ENCODE assay signal across 8 mouse cellular contexts in the genomic region with DNA sequence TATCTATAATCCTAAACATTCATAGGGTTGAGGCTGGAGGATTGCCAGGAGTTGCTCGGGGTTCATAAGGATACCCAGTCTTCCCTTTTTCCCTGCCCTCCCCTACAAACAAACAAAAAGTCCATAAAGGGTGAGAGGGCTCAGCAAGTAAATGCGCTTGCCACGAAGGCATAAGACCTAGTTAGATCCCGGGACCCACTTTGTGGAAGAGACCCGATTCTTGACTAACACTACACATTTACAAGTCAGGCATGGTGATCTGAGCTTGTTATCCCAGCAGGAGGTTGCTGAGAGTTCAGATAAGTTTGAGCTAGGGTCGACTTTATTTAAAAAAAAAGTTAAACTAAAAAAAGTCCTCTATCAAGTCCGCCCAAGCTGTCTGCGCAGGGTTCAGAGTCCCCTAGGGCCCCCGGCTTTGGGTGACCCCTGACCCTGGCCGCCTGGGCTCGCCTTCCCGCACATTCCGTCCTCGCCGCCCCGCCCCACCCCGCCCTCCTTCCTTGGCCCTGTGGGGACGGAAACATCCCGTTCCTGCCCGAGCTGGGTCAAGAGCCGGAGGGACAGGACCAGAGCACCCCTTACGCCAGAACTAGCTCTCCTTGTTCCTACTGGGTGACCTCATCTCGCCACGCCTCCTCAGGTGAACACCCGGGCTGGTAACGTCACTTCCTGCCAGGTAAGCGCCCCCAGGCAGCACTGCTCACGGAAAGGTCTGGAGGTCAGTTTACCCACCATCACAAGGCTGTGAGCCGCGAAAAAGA. TPM values are rescaled to one million over a fixed set of nuclear protein-coding genes. Genes with fewer than 3 reads are reported as not detected.
DNase-seq lines count a peak whose midpoint lies in the region; ATAC-seq and TF ChIP-seq lines count a peak whose summit lies in the region.

No protein-coding gene starts in this region.

- TF ChIP-seq EP300 in liver, postnatal 0 days (IDR thresholded peaks at IDR 0.05; ENCODE audit: low read depth) = peak; percentile 88

- no peak for TF ChIP-seq CTCF in liver, postnatal 0 days (IDR thresholded peaks at IDR 0.05; ENCODE audit: low read depth)

- no peaks in the 10 kb centered on the region for H3K9me3 ChIP-seq in intestine, embryonic 14.5 days (ENCODE audit: control insufficient read depth, low read length)
- no peaks in the 10 kb centered on the region for H3K9me3 ChIP-seq in liver, postnatal 0 days (ENCODE audit: low read length)
- H3K9me3 ChIP-seq in neural tube, embryonic 15.5 days (replicated peaks) = no peaks in the 10 kb centered on the region

- peak overlapping the region; percentile 100 for H3K27ac ChIP-seq in intestine, embryonic 14.5 days (ENCODE audit: low read depth)
- peak overlapping the region; percentile 100 for H3K27ac ChIP-seq in liver, postnatal 0 days (ENCODE audit: low read depth)
- peak overlapping the region; percentile 86 for H3K27ac ChIP-seq in neural tube, embryonic 15.5 days (replicated peaks)

- ATAC-seq in intestine, embryonic 14.5 days (replicated peaks; ENCODE audit: low FRiP score, low TSS enrichment, low read depth) = no peak; the same call in 1 of the 2 replicates
- ATAC-seq in liver, postnatal 0 days = peak; percentile 24
- no peak for ATAC-seq in neural tube, embryonic 15.5 days (ENCODE audit: low FRiP score)

- peak overlapping the region; percentile 91 for H3K4me3 ChIP-seq in intestine, embryonic 14.5 days (ENCODE audit: low read depth, low read length)
- peak overlapping the region; percentile 69 for H3K4me3 ChIP-seq in liver, postnatal 0 days (ENCODE audit: low read depth, low read length)
- H3K4me3 ChIP-seq in neural tube, embryonic 15.5 days (replicated peaks) = peak overlapping the region; percentile 46

- peak overlapping the region; percentile 80 for H3K4me2 ChIP-seq in intestine, embryonic 14.5 days (ENCODE audit: low read length)
- peak overlapping the region; percentile 80 for H3K4me2 ChIP-seq in liver, postnatal 0 days (ENCODE audit: low read depth, low read length)
- peak overlapping the region; percentile 79 for H3K4me2 ChIP-seq in neural tube, embryonic 15.5 days

- no peaks in the 10 kb centered on the region for H3K27me3 ChIP-seq in intestine, embryonic 14.5 days (replicated peaks; ENCODE audit: control insufficient read depth, insufficient read depth, low read length)
- H3K27me3 ChIP-seq in liver, postnatal 0 days (ENCODE audit: insufficient read depth, low read length) = no peaks in the 10 kb centered on the region
- no peaks in the 10 kb centered on the region for H3K27me3 ChIP-seq in neural tube, embryonic 15.5 days (replicated peaks)

- peak; percentile 87 to 88 for DNase-seq in B cell, adult 2 months
- peak; percentile 81 for DNase-seq in adrenal gland, adult 8-10 months
- peak; percentile 79 to 82 for DNase-seq in gastrocnemius, adult 8-10 months (ENCODE audit: low spot score in 2 of 2)
- peak; percentile 84 for DNase-seq in intestine, embryonic 14.5 days (ENCODE audit: low spot score)
- DNase-seq in liver, postnatal 0 days = peak; percentile 89
- DNase-seq in urinary bladder, postnatal 25 days (ENCODE audit: low spot score) = peak; percentile 81
- no peak for DNase-seq in layer of hippocampus, postnatal 10 days (ENCODE audit: low spot score in 2 of 2)

- 2% methylated on average over 30 of the region's 30 CpGs for WGBS in intestine, embryonic 14.5 days
- 6% methylated on average over 30 of the region's 30 CpGs for WGBS in liver, postnatal 0 days (ENCODE audit: insufficient replicate concordance)
- 5% methylated on average over 30 of the region's 30 CpGs for WGBS in neural tube, embryonic 15.5 days

- peaks cover 45% of the 10 kb centered on the region for H3K4me1 ChIP-seq in intestine, embryonic 14.5 days (replicated peaks; ENCODE audit: control insufficient read depth, insufficient read depth, low read length)
- H3K4me1 ChIP-seq in liver, postnatal 0 days (ENCODE audit: insufficient read depth) = peaks cover 58% of the 10 kb centered on the region
- H3K4me1 ChIP-seq in neural tube, embryonic 15.5 days = peaks cover 59% of the 10 kb centered on the region

- peak overlapping the region; percentile 69 for H3K9ac ChIP-seq in intestine, embryonic 14.5 days (ENCODE audit: low read length)
- peak overlapping the region; percentile 90 for H3K9ac ChIP-seq in liver, postnatal 0 days (replicated peaks)
- peak overlapping the region; percentile 51 for H3K9ac ChIP-seq in neural tube, embryonic 15.5 days (replicated peaks)

- H3K36me3 ChIP-seq in intestine, embryonic 14.5 days (ENCODE audit: control insufficient read depth, insufficient read depth, low read length) = peaks cover 11% of the 10 kb centered on the region; the same call in 1 of the 2 replicates
- H3K36me3 ChIP-seq in liver, postnatal 0 days (replicated peaks; ENCODE audit: insufficient read depth, low read length) = peaks cover 14% of the 10 kb centered on the region
- no peaks in the 10 kb centered on the region for H3K36me3 ChIP-seq in neural tube, embryonic 15.5 days

RNA-seq across cellular contexts. Expression of gene Plekhg2, which starts 3.8 kb away (rescaled TPM):
- total RNA-seq in adrenal gland, adult 8-10 months (2022) = 10 to 100 TPM; 13.6 to 28.9 (median 20.9) TPM
- 1 to 10 TPM; 2.0 to 3.3 (median 2.6) TPM for total RNA-seq in gastrocnemius, adult 8-10 months (2022)
- polyA plus RNA-seq in intestine, embryonic 14.5 days (2014; fragmentation: Nextera tagmentation; extraction: Ambion mirVana) = 54.3 and 68.4 TPM in 2 replicates
- 2.8 and 3.9 TPM in 2 replicates for polyA plus RNA-seq in liver, postnatal 0 days (2015; fragmentation: Nextera tagmentation; extraction: Ambion mirVana)
- 21.4 and 26.5 TPM in 2 replicates for polyA plus RNA-seq in neural tube, embryonic 15.5 days (2015; fragmentation: Nextera tagmentation; extraction: Ambion mirVana)
- 10 to 100 TPM; 13.5 to 13.6 TPM for total RNA-seq in layer of hippocampus, postnatal 10 days (2021)

RNA-seq across cellular contexts. Expression of gene Zfp36, which starts 3.9 kb away (rescaled TPM):
- total RNA-seq in adrenal gland, adult 8-10 months (2022) = 10 to 100 TPM; 12.8 to 33.6 (median 21.5) TPM
- 10 to 100 TPM in 2 of 4 experiments, 1 to 10 TPM in 2; 6.5 to 25.6 (median 9.0) TPM for total RNA-seq in gastrocnemius, adult 8-10 months (2022)
- 19.0 and 21.9 TPM in 2 replicates for polyA plus RNA-seq in intestine, embryonic 14.5 days (2014; fragmentation: Nextera tagmentation; extraction: Ambion mirVana)
- polyA plus RNA-seq in liver, postnatal 0 days (2015; fragmentation: Nextera tagmentation; extraction: Ambion mirVana) = 13.5 and 21.1 TPM in 2 replicates
- polyA plus RNA-seq in neural tube, embryonic 15.5 days (2015; fragmentation: Nextera tagmentation; extraction: Ambion mirVana) = 4.2 and 7.5 TPM in 2 replicates
- 1 to 10 TPM; 3.4 to 3.9 TPM for total RNA-seq in layer of hippocampus, postnatal 10 days (2021)

RNA-seq across cellular contexts. Expression of gene Med29, which starts 16.3 kb away (rescaled TPM):
- 10 to 100 TPM; 24.5 to 44.1 (median 29.5) TPM for total RNA-seq in adrenal gland, adult 8-10 months (2022)
- 10 to 100 TPM; 19.3 to 24.6 (median 20.5) TPM for total RNA-seq in gastrocnemius, adult 8-10 months (2022)
- 53.3 and 60.2 TPM in 2 replicates for polyA plus RNA-seq in intestine, embryonic 14.5 days (2014; fragmentation: Nextera tagmentation; extraction: Ambion mirVana)
- polyA plus RNA-seq in liver, postnatal 0 days (2015; fragmentation: Nextera tagmentation; extraction: Ambion mirVana) = 18.0 and 18.6 TPM in 2 replicates
- 48.4 and 50.0 TPM in 2 replicates for polyA plus RNA-seq in neural tube, embryonic 15.5 days (2015; fragmentation: Nextera tagmentation; extraction: Ambion mirVana)
- 10 to 100 TPM; 20.5 to 20.9 TPM for total RNA-seq in layer of hippocampus, postnatal 10 days (2021)

RNA-seq across cellular contexts. Expression of gene Paf1, which starts 16.6 kb away (rescaled TPM):
- 100 to 1,000 TPM in 1 of 4 experiments, 10 to 100 TPM in 3; 61.6 to 102 (median 87.9) TPM for total RNA-seq in adrenal gland, adult 8-10 months (2022)
- total RNA-seq in gastrocnemius, adult 8-10 months (2022) = 10 to 100 TPM; 19.8 to 32.6 (median 24.8) TPM
- 64.4 and 71.6 TPM in 2 replicates for polyA plus RNA-seq in intestine, embryonic 14.5 days (2014; fragmentation: Nextera tagmentation; extraction: Ambion mirVana)
- polyA plus RNA-seq in liver, postnatal 0 days (2015; fragmentation: Nextera tagmentation; extraction: Ambion mirVana) = 16.9 and 21.1 TPM in 2 replicates
- 89.3 and 96.0 TPM in 2 replicates for polyA plus RNA-seq in neural tube, embryonic 15.5 days (2015; fragmentation: Nextera tagmentation; extraction: Ambion mirVana)
- total RNA-seq in layer of hippocampus, postnatal 10 days (2021) = 10 to 100 TPM; 73.3 to 93.0 TPM

RNA-seq across cellular contexts. Expression of gene Rps16, which starts 25.7 kb away (rescaled TPM):
- total RNA-seq in adrenal gland, adult 8-10 months (2022) = 1,000 to 10,000 TPM in 3 of 4 experiments, 100 to 1,000 TPM in 1; 948 to 1,196 (median 1,106) TPM
- total RNA-seq in gastrocnemius, adult 8-10 months (2022) = 100 to 1,000 TPM; 442 to 558 (median 490) TPM
- polyA plus RNA-seq in intestine, embryonic 14.5 days (2014; fragmentation: Nextera tagmentation; extraction: Ambion mirVana) = 1,380 and 1,495 TPM in 2 replicates
- polyA plus RNA-seq in liver, postnatal 0 days (2015; fragmentation: Nextera tagmentation; extraction: Ambion mirVana) = 653 and 673 TPM in 2 replicates
- 467 and 619 TPM in 2 replicates for polyA plus RNA-seq in neural tube, embryonic 15.5 days (2015; fragmentation: Nextera tagmentation; extraction: Ambion mirVana)
- total RNA-seq in layer of hippocampus, postnatal 10 days (2021) = 100 to 1,000 TPM; 563 to 624 TPM

Comparison
In these comparisons a context has a peak if more than half of its experiments do, and no peak if none do; other contexts are left out.
1. DNase-seq: peak in B cell, adult 2 months (2 of 2), adrenal gland, adult 8-10 months (single experiment), gastrocnemius, adult 8-10 months (2 of 2), intestine, embryonic 14.5 days (single experiment), liver, postnatal 0 days (single experiment) and urinary bladder, postnatal 25 days (single experiment); none in layer of hippocampus, postnatal 10 days (0 of 2).
2. Peak in every context shown above with its lines, with median percentiles within 50 percentile points of each other: H3K27ac ChIP-seq, H3K4me2 ChIP-seq, H3K4me3 ChIP-seq and H3K9ac ChIP-seq.